Mouse (Mus musculus): ENCODE results near the gene Galns. TPM values are rescaled to one million over a fixed set of nuclear protein-coding genes. Genes with fewer than 3 reads are reported as not detected.

Galns gene
- total and polyA plus RNA-seq, 3 experiments = 16.4 to 25.6 (median 25.6) TPM

GRCm38 (mm10) chr8:122620446-122620845 is 9.2 kb upstream of the Galns start:
- H3K4me2 ChIP-seq (ENCODE audit: insufficient read depth, low read depth, poor library complexity, severe bottlenecking) = no peak overlapping the region
- H3K4me1 ChIP-seq (ENCODE audit: control insufficient read depth in 1 of 2, insufficient read depth in 2 of 2) = peaks cover 0 to 39% of the 10 kb centered on the region in 2 experiments; a peak in 3 of 4 replicates
- peaks cover 0 to 14% of the 10 kb centered on the region in 2 experiments for H3K36me3 ChIP-seq (replicated peaks in 1 of 2; ENCODE audit: control insufficient read depth in 1 of 2, insufficient read depth in 1 of 2, low read length in 1 of 2)
- no peaks in the 10 kb centered on the region for H3K27me3 ChIP-seq (replicated peaks)
- H3K27ac ChIP-seq (ENCODE audit: insufficient read depth, low read depth) = no peak overlapping the region
- H3K9me3 ChIP-seq (replicated peaks; ENCODE audit: low read length) = no peaks in the 10 kb centered on the region
- H3K79me2 ChIP-seq (replicated peaks; ENCODE audit: control insufficient read depth, extremely low read depth, insufficient read depth, poor library complexity, severe bottlenecking) = no peaks in the 10 kb centered on the region
- TF ChIP-seq EP300 (IDR thresholded peaks at IDR 0.05; ENCODE audit: low read length) (no peak), MAX (IDR thresholded peaks at IDR 0.05; ENCODE audit: low read length) (no peak), CHD1 (IDR thresholded peaks at IDR 0.05; ENCODE audit: low read depth, low read length) (no peak), ZMIZ1 (IDR thresholded peaks at IDR 0.05; ENCODE audit: low read depth, low read length) (no peak), MYC (IDR thresholded peaks at IDR 0.05; ENCODE audit: low read depth, low read length) (no peak), HCFC1 (IDR thresholded peaks at IDR 0.05; ENCODE audit: low read depth, low read length) (no peak), CHD2 (IDR thresholded peaks at IDR 0.05; ENCODE audit: low read length) (no peak), JUND (conservative IDR thresholded peaks at IDR 0.05; ENCODE audit: low read depth, low read length) (no peak), ZNF384 (IDR thresholded peaks at IDR 0.05; ENCODE audit: low read depth, low read length) (no peak), ELF1 (IDR thresholded peaks at IDR 0.05; ENCODE audit: low read depth, low read length) (no peak), RCOR1 (conservative IDR thresholded peaks at IDR 0.05; ENCODE audit: low read depth, low read length) (no peak), TBP (conservative IDR thresholded peaks at IDR 0.05; ENCODE audit: low read depth, low read length) (no peak), E2F4 (IDR thresholded peaks at IDR 0.05; ENCODE audit: insufficient replicate concordance, low read depth, low read length) (no peak), USF1 (IDR thresholded peaks at IDR 0.05; ENCODE audit: low read depth, low read length) (no peak)
- no peak for DNase-seq (ENCODE audit: extremely low read depth)
- in situ Hi-C loops (cut with MboI; ENCODE audit: low pct_ligation_motif_present, low pct_unique_long_range_greater_than_20kb, low sequenced_read_pairs) = loop anchor here (5.0 kb wide), 1 partner anchor 207 kb away; no protein-coding TSS in a partner anchor
- H3K9ac ChIP-seq (ENCODE audit: insufficient read depth, low read depth) = no peak overlapping the region
- dilution Hi-C loops (cut with MboI; ENCODE audit: extremely low pct_ligation_motif_present, extremely low pct_unique_long_range_greater_than_20kb, low sequenced_read_pairs) = no loop called here
- peak overlapping the region in 1 of 3 experiments; percentile 16 for H3K4me3 ChIP-seq (replicated peaks in 1 of 3; ENCODE audit: low read depth in 2 of 3, low read length in 2 of 3, poor library complexity in 1 of 3)

DNA sequence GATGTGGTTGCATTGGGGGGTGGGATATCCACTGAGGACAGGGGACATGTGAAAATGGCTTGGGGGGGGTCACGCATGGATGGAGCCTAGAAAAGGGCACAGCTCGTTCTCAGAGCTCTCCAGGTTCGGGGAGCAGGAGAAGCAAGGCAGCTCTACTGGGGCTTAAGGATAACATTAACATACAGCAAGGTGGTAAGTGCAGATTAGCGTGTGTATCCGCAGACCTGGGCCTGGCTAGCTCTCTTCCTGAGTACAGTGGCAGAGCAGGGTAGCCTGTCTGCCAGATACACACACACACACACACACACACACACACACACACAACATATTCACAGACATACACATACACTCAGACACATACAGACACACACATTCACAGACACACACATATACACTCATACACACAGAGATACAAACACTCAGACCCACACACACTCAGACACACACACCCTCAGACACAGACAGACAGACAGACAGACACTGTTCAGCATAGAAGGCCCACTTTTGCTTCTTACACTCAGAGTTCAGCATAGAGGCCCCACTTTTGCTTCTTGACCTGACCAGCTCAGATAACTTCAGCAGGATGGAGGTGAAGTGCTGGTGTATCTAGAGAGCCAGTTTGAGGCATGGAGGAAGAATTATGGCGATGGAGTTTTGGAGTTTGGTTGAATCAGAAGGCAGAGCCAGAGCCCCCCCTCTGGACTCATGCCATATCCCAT is 7.6 kb upstream of the Galns start:
- no peaks in the 10 kb centered on the region for H3K27me3 ChIP-seq (replicated peaks)
- no peaks in the 10 kb centered on the region for H3K79me2 ChIP-seq (replicated peaks; ENCODE audit: control insufficient read depth, extremely low read depth, insufficient read depth, poor library complexity, severe bottlenecking)
- H3K9me3 ChIP-seq (replicated peaks; ENCODE audit: low read length) = no peaks in the 10 kb centered on the region
- DNase-seq (ENCODE audit: extremely low read depth) = no peak
- dilution Hi-C loops (cut with MboI; ENCODE audit: extremely low pct_ligation_motif_present, extremely low pct_unique_long_range_greater_than_20kb, low sequenced_read_pairs) = no loop called here
- no peak overlapping the region for H3K27ac ChIP-seq (ENCODE audit: insufficient read depth, low read depth)
- H3K4me2 ChIP-seq (ENCODE audit: insufficient read depth, low read depth, poor library complexity, severe bottlenecking) = no peak overlapping the region
- in situ Hi-C loops (cut with MboI; ENCODE audit: low pct_ligation_motif_present, low pct_unique_long_range_greater_than_20kb, low sequenced_read_pairs) = no loop called here
- H3K4me1 ChIP-seq (ENCODE audit: control insufficient read depth in 1 of 2, insufficient read depth in 2 of 2) = peaks cover 0 to 24% of the 10 kb centered on the region in 2 experiments; a peak in 2 of 4 replicates
- no peak overlapping the region for H3K9ac ChIP-seq (ENCODE audit: insufficient read depth, low read depth)
- H3K4me3 ChIP-seq (replicated peaks in 1 of 3; ENCODE audit: low read depth in 2 of 3, low read length in 2 of 3, poor library complexity in 1 of 3) = no peak overlapping the region
- H3K36me3 ChIP-seq (replicated peaks in 1 of 2; ENCODE audit: control insufficient read depth in 1 of 2, insufficient read depth in 1 of 2, low read length in 1 of 2) = peaks cover 5 to 27% of the 10 kb centered on the region in 2 experiments
- TF ChIP-seq UBTF (IDR thresholded peaks at IDR 0.05; ENCODE audit: low read depth, low read length) = no peak
- no peak for TF ChIP-seq ZNF384 (IDR thresholded peaks at IDR 0.05; ENCODE audit: low read depth, low read length)
- TF ChIP-seq JUND (conservative IDR thresholded peaks at IDR 0.05; ENCODE audit: low read depth, low read length) = no peak
- no peak for TF ChIP-seq JUN (IDR thresholded peaks at IDR 0.05; ENCODE audit: insufficient read depth, low read depth, low read length)
- TF ChIP-seq CHD2 (IDR thresholded peaks at IDR 0.05; ENCODE audit: low read length) = no peak
- no peak for TF ChIP-seq POLR2AphosphoS2 (IDR thresholded peaks at IDR 0.05; ENCODE audit: low read depth, low read length)
- TF ChIP-seq GABPA (IDR thresholded peaks at IDR 0.05; ENCODE audit: insufficient replicate concordance, low read depth, low read length) = no peak
- no peak for TF ChIP-seq MAX (IDR thresholded peaks at IDR 0.05; ENCODE audit: low read length)
- no peak for TF ChIP-seq ZKSCAN1 (IDR thresholded peaks at IDR 0.05; ENCODE audit: borderline replicate concordance, low read depth, low read length)
- TF ChIP-seq ZC3H11A (IDR thresholded peaks at IDR 0.05; ENCODE audit: low read depth, low read length) = no peak
- no peak for TF ChIP-seq SMC3 (IDR thresholded peaks at IDR 0.05; ENCODE audit: low read depth, low read length)
- TF ChIP-seq MXI1 (IDR thresholded peaks at IDR 0.05; ENCODE audit: low read depth, low read length) = no peak
- TF ChIP-seq CHD1 (IDR thresholded peaks at IDR 0.05; ENCODE audit: low read depth, low read length) = no peak
- TF ChIP-seq MAFK (IDR thresholded peaks at IDR 0.05; ENCODE audit: insufficient replicate concordance, low read length) = no peak
- TF ChIP-seq NRF1 (IDR thresholded peaks at IDR 0.05; ENCODE audit: low read depth, low read length) = no peak
- no peak for TF ChIP-seq RCOR1 (conservative IDR thresholded peaks at IDR 0.05; ENCODE audit: low read depth, low read length)
- TF ChIP-seq TCF12 (IDR thresholded peaks at IDR 0.05; ENCODE audit: low read depth, low read length) = no peak
- TF ChIP-seq IRF4 (IDR thresholded peaks at IDR 0.05; ENCODE audit: low read depth, low read length) = no peak
- no peak for TF ChIP-seq KAT2A (IDR thresholded peaks at IDR 0.05; ENCODE audit: insufficient replicate concordance, low read length)
